Mouse (Mus musculus): ENCODE results near the gene Trex1.

DNA sequence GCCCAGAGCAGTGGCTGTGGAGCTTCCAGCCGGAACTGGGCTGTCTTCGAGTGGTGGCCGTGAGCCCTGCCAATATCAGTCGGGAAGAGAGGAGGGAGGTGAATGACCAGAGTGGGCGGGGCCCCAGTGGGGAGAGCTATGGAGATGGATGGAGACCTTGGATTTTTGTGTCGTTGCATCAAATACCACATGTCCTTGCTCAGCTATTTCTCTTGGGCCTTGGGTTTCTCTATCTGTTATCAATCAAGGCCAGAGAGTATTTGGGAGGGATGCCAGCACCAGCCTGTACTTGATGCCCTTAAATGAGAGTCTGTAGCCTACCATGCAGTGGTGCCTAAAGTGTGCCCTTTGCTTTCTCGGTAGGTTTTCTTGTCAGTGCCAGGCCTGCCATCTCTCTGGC lies 43.7 kb upstream of the Trex1 start:
- TF ChIP-seq FLI1 (IDR thresholded peaks at IDR 0.05; ENCODE audit: low read length) (no peak), GATA1 (IDR thresholded peaks at IDR 0.05; ENCODE audit: borderline replicate concordance, low read length) (no peak)
